ENCODE assay signal across 20 mouse cellular contexts in the genomic region with DNA sequence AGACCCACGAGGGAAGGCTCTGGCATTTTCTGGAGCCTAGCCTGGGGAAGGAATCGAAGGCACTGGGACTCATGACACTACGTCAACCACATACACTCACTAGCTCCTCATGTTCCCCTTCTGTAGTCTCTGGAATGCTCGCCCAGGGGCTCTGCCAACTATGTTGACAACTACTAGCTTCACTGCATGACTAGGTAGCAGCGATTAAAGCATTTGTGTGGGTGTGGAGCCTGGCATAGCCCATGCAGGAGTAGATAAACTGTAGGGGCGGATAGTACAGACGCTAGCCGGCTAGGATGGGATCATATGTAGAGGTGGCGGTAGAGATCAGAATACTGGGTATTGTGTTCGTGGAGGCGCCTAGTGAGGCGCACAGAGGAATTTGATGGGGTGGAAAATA. TPM values are rescaled to one million over a fixed set of nuclear protein-coding genes. Genes with fewer than 3 reads are reported as not detected.
DNase-seq lines count a peak whose midpoint lies in the region; ATAC-seq and TF ChIP-seq lines count a peak whose summit lies in the region.
"Had no signal": no experiment of that assay in that cellular context is flagged by ENCODE, and none has a peak within 500 bp of the region (broad histone marks: within the 10 kb centered on the region; RNA-seq: fewer than 3 reads in every experiment).

No protein-coding gene starts in this region.

- no peak overlapping the region for H3K4me3 ChIP-seq in forebrain, postnatal 0 days (ENCODE audit: low read depth, low read length)
- H3K4me3 ChIP-seq in forebrain, embryonic 13.5 days, result no peak overlapping the region
- no peak overlapping the region for H3K4me3 ChIP-seq in liver, embryonic 14.5 days (ENCODE audit: insufficient read depth in 1 of 2, low read depth in 2 of 2, low read length in 2 of 2)
- no peak overlapping the region for H3K4me3 ChIP-seq in liver, embryonic 12.5 days
- H3K4me3 ChIP-seq in MEL (ENCODE audit: control insufficient read depth in 1 of 2, insufficient read depth in 1 of 2, low read depth in 2 of 2, low read length in 2 of 2), result peak overlapping the region in 1 of 2 experiments; percentile 22; a peak in 3 of 4 replicates
- H3K4me3 ChIP-seq: embryonic facial prominence, embryonic 12.5 days; heart, embryonic 13.5 days; hindbrain, embryonic 15.5 days; limb, embryonic 15.5 days; lung, embryonic 15.5 days; neural tube, embryonic 13.5 days had no signal

- 0 out of 2 replicates have a peak, but pooled peaks have one; percentile 32 for ATAC-seq in forebrain, postnatal 0 days
- no peak for ATAC-seq in forebrain, embryonic 13.5 days
- ATAC-seq in liver, embryonic 14.5 days (ENCODE audit: insufficient read depth), result 0 out of 2 replicates have a peak, but pooled peaks have one; percentile 35
- ATAC-seq in liver, embryonic 12.5 days, result no peak
- ATAC-seq: intestine, embryonic 16.5 days had no signal

- no peaks in the 10 kb centered on the region for H3K36me3 ChIP-seq in forebrain, postnatal 0 days (ENCODE audit: insufficient read depth)
- H3K36me3 ChIP-seq in forebrain, embryonic 13.5 days (ENCODE audit: poor library complexity, severe bottlenecking), result no peaks in the 10 kb centered on the region
- H3K36me3 ChIP-seq in liver, embryonic 14.5 days (replicated peaks; ENCODE audit: control insufficient read depth, insufficient read depth, low read depth), result no peaks in the 10 kb centered on the region
- H3K36me3 ChIP-seq in liver, embryonic 12.5 days, result no peaks in the 10 kb centered on the region
- peaks cover 0 to 31% of the 10 kb centered on the region in 2 experiments; a peak in 2 of 4 replicates for H3K36me3 ChIP-seq in MEL (ENCODE audit: control insufficient read depth in 1 of 2, insufficient read depth in 2 of 2, low read length in 2 of 2)
- H3K36me3 ChIP-seq: embryonic facial prominence, embryonic 12.5 days; G1E; heart, embryonic 13.5 days; hindbrain, embryonic 15.5 days; limb, embryonic 15.5 days; lung, embryonic 15.5 days; neural tube, embryonic 13.5 days had no signal

- no peaks in the 10 kb centered on the region for H3K9me3 ChIP-seq in forebrain, postnatal 0 days (ENCODE audit: low read length)
- H3K9me3 ChIP-seq in forebrain, embryonic 13.5 days (replicated peaks), result no peaks in the 10 kb centered on the region
- no peaks in the 10 kb centered on the region for H3K9me3 ChIP-seq in liver, embryonic 14.5 days (ENCODE audit: control insufficient read depth, low read length)
- no peaks in the 10 kb centered on the region for H3K9me3 ChIP-seq in liver, embryonic 12.5 days (replicated peaks)
- no peaks in the 10 kb centered on the region for H3K9me3 ChIP-seq in MEL (replicated peaks; ENCODE audit: insufficient read depth, low read length)
- H3K9me3 ChIP-seq: embryonic facial prominence, embryonic 12.5 days; G1E; heart, embryonic 13.5 days; hindbrain, embryonic 15.5 days; limb, embryonic 15.5 days; lung, embryonic 15.5 days; neural tube, embryonic 13.5 days had no signal

- no peak overlapping the region for H3K27ac ChIP-seq in forebrain, postnatal 0 days (ENCODE audit: low read depth, low read length)
- H3K27ac ChIP-seq in forebrain, embryonic 13.5 days, result no peak overlapping the region
- no peak overlapping the region for H3K27ac ChIP-seq in liver, embryonic 14.5 days
- no peak overlapping the region for H3K27ac ChIP-seq in liver, embryonic 12.5 days
- H3K27ac ChIP-seq in MEL (ENCODE audit: control insufficient read depth, low read depth, low read length), result peak overlapping the region; percentile 73
- H3K27ac ChIP-seq: embryonic facial prominence, embryonic 12.5 days; heart, embryonic 13.5 days; hindbrain, embryonic 15.5 days; limb, embryonic 15.5 days; lung, embryonic 15.5 days; macrophage; neural tube, embryonic 13.5 days had no signal

- TF ChIP-seq POLR2A in MEL (IDR thresholded peaks at IDR 0.05; ENCODE audit: control insufficient read depth in 1 of 2, insufficient read depth in 1 of 2, low read depth in 1 of 2, low read length in 2 of 2, poor library complexity in 1 of 2), result no peak

- no peak for TF ChIP-seq EP300 in liver, embryonic 14.5 days (IDR thresholded peaks at IDR 0.05; ENCODE audit: low read depth)
- TF ChIP-seq EP300 in MEL (IDR thresholded peaks at IDR 0.05; ENCODE audit: low read depth in 1 of 2, low read length in 2 of 2), result peak in 1 of 2 experiments; percentile 73; a peak in 2 of 4 replicates

- no peak for DNase-seq in forebrain, postnatal 0 days
- no peak for DNase-seq in liver, embryonic 14.5 days (ENCODE audit: low read depth in 3 of 3, low spot score in 3 of 3)
- peak; percentile 74 for DNase-seq in MEL (ENCODE audit: low read depth, low spot score)
- peak; percentile 48 for DNase-seq in layer of hippocampus, adult 8-10 months (ENCODE audit: low spot score in 2 of 2)
- DNase-seq in cerebellum, adult 18-20 months, result no peak
- DNase-seq in heart, postnatal 4 days, result no peak
- DNase-seq: adrenal gland, adult 2 months; cerebellum, adult 9-11 months; midbrain, embryonic 14.5 days had no signal

- H3K9ac ChIP-seq in forebrain, postnatal 0 days, result no peak overlapping the region
- H3K9ac ChIP-seq in forebrain, embryonic 13.5 days, result no peak overlapping the region
- H3K9ac ChIP-seq in liver, embryonic 14.5 days (replicated peaks), result no peak overlapping the region
- no peak overlapping the region for H3K9ac ChIP-seq in liver, embryonic 12.5 days
- 0 out of 2 replicates have a peak overlapping the region, but pooled peaks have one; percentile 2 for H3K9ac ChIP-seq in MEL (ENCODE audit: control insufficient read depth, low read depth, low read length, poor library complexity, severe bottlenecking)
- H3K9ac ChIP-seq: embryonic facial prominence, embryonic 12.5 days; heart, embryonic 13.5 days; hindbrain, embryonic 15.5 days; limb, embryonic 15.5 days; lung, embryonic 15.5 days; neural tube, embryonic 13.5 days had no signal

- no peaks in the 10 kb centered on the region for H3K27me3 ChIP-seq in forebrain, postnatal 0 days (ENCODE audit: insufficient read depth, low read length)
- no peaks in the 10 kb centered on the region for H3K27me3 ChIP-seq in forebrain, embryonic 13.5 days
- H3K27me3 ChIP-seq in liver, embryonic 14.5 days (ENCODE audit: control insufficient read depth, insufficient read depth, low read length), result peaks cover 5% of the 10 kb centered on the region; the same call in 1 of the 2 replicates
- H3K27me3 ChIP-seq in liver, embryonic 12.5 days (replicated peaks), result peaks cover 21% of the 10 kb centered on the region
- H3K27me3 ChIP-seq in MEL (ENCODE audit: control insufficient read depth in 1 of 2, insufficient read depth in 2 of 2, low read length in 2 of 2), result no peaks in the 10 kb centered on the region
- H3K27me3 ChIP-seq: heart, embryonic 13.5 days; hindbrain, embryonic 15.5 days; limb, embryonic 15.5 days; lung, embryonic 15.5 days had no signal

- H3K79me2 ChIP-seq in MEL (ENCODE audit: control insufficient read depth, insufficient read depth, low read length, poor library complexity), result no peaks in the 10 kb centered on the region

- no peak for TF ChIP-seq CTCF in forebrain, postnatal 0 days (IDR thresholded peaks at IDR 0.05; ENCODE audit: low read depth)
- TF ChIP-seq CTCF in liver, embryonic 14.5 days (IDR thresholded peaks at IDR 0.05; ENCODE audit: low read depth), result no peak
- TF ChIP-seq CTCF in MEL (IDR thresholded peaks at IDR 0.05 in 2 of 3, conservative IDR thresholded peaks at IDR 0.05 in 1 of 3; ENCODE audit: control insufficient read depth in 1 of 3, insufficient read depth in 1 of 3, low read depth in 2 of 3, low read length in 3 of 3, poor library complexity in 1 of 3, severe bottlenecking in 1 of 3), result no peak; a peak in 1 of 6 replicates

- 87% methylated on average over 12 of the region's 12 CpGs for WGBS in forebrain, postnatal 0 days
- WGBS in forebrain, embryonic 13.5 days, result 91% methylated on average over 12 of the region's 12 CpGs
- 66% methylated on average over 12 of the region's 12 CpGs for WGBS in liver, embryonic 14.5 days (ENCODE audit: insufficient replicate concordance)
- WGBS in liver, embryonic 12.5 days (ENCODE audit: insufficient replicate concordance), result 76% methylated on average over 12 of the region's 12 CpGs

- H3K4me2 ChIP-seq in forebrain, postnatal 0 days (ENCODE audit: low read depth), result no peak overlapping the region
- H3K4me2 ChIP-seq in forebrain, embryonic 13.5 days, result no peak overlapping the region
- no peak overlapping the region for H3K4me2 ChIP-seq in liver, embryonic 14.5 days (ENCODE audit: low read depth)
- no peak overlapping the region for H3K4me2 ChIP-seq in liver, embryonic 12.5 days
- H3K4me2 ChIP-seq: embryonic facial prominence, embryonic 12.5 days; heart, embryonic 13.5 days; hindbrain, embryonic 15.5 days; limb, embryonic 15.5 days; lung, embryonic 15.5 days; neural tube, embryonic 13.5 days had no signal

- peaks cover 9% of the 10 kb centered on the region; the same call in 1 of the 2 replicates for H3K4me1 ChIP-seq in forebrain, postnatal 0 days (ENCODE audit: insufficient read depth)
- H3K4me1 ChIP-seq in forebrain, embryonic 13.5 days, result peaks cover 12% of the 10 kb centered on the region
- H3K4me1 ChIP-seq in liver, embryonic 14.5 days (replicated peaks; ENCODE audit: control insufficient read depth in 2 of 2, insufficient read depth in 2 of 2, low read length in 1 of 2), result peaks cover 0 to 15% of the 10 kb centered on the region in 2 experiments; a peak in 3 of 4 replicates
- peaks cover 30% of the 10 kb centered on the region for H3K4me1 ChIP-seq in liver, embryonic 12.5 days
- peaks cover 13 to 37% of the 10 kb centered on the region in 2 experiments for H3K4me1 ChIP-seq in MEL (ENCODE audit: control insufficient read depth in 1 of 2, insufficient read depth in 2 of 2, low read length in 2 of 2)

- TF ChIP-seq RAD21 in MEL (IDR thresholded peaks at IDR 0.05; ENCODE audit: low read depth, low read length), result no peak

RNA-seq across cellular contexts. Expression of a gene that starts 45.5 kb away (rescaled TPM):
- total RNA-seq in forebrain, postnatal 0 days (2014; rRNA removed), result 0.38 and 0.90 TPM in 2 replicates
- 0.35 and 0.84 TPM in 2 replicates for polyA plus RNA-seq in forebrain, postnatal 0 days (2015; fragmentation: Nextera tagmentation; extraction: Ambion mirVana)
- polyA plus RNA-seq in forebrain, embryonic 13.5 days (2015; fragmentation: Nextera tagmentation; extraction: Ambion mirVana), result 0.54 and 0.70 TPM in 2 replicates
- 2.7 and 2.9 TPM in 2 replicates for polyA plus RNA-seq in liver, embryonic 14.5 days (2012; rRNA removed)
- polyA plus RNA-seq in liver, embryonic 14.5 days (2014; fragmentation: Nextera tagmentation; extraction: Ambion mirVana), result 9.2 and 9.9 TPM in 2 replicates
- polyA plus RNA-seq in liver, embryonic 12.5 days (2016; fragmentation: Nextera tagmentation; extraction: Ambion mirVana), result 15.7 and 17.8 TPM in 2 replicates
- 1.4 and 1.5 TPM in 2 replicates for total RNA-seq in MEL (2012; rRNA removed)
- 1 to 10 TPM in 1 of 2 experiments, not detected in 1; 3.1 TPM for polyA plus RNA-seq in MEL (2012; ENCODE audit: insufficient read depth in 1 of 2, insufficient read length in 2 of 2, low read depth in 1 of 2, low replicate concordance in 2 of 2, missing spikeins in 1 of 2)
- total RNA-seq in layer of hippocampus, adult 8-10 months (2022), result 1 to 10 TPM; 5.8 to 9.7 (median 8.1) TPM
- 1 to 10 TPM; 9.8 TPM for total RNA-seq in heart, postnatal 4 days (2021)
- polyA plus RNA-seq: G1E had no signal

RNA-seq across cellular contexts. Expression of a gene that starts 54.0 kb away (rescaled TPM):
- 0.77 and 1.8 TPM in 2 replicates for total RNA-seq in forebrain, postnatal 0 days (2014; rRNA removed)
- polyA plus RNA-seq in forebrain, postnatal 0 days (2015; fragmentation: Nextera tagmentation; extraction: Ambion mirVana), result 0.50 and 0.76 TPM in 2 replicates
- polyA plus RNA-seq in forebrain, embryonic 13.5 days (2015; fragmentation: Nextera tagmentation; extraction: Ambion mirVana), result 0.65 and 0.85 TPM in 2 replicates
- 0.80 and 0.91 TPM in 2 replicates for polyA plus RNA-seq in liver, embryonic 14.5 days (2012; rRNA removed)
- 0.52 and 0.91 TPM in 2 replicates for polyA plus RNA-seq in liver, embryonic 14.5 days (2014; fragmentation: Nextera tagmentation; extraction: Ambion mirVana)
- polyA plus RNA-seq in liver, embryonic 12.5 days (2016; fragmentation: Nextera tagmentation; extraction: Ambion mirVana), result 1.8 and 2.2 TPM in 2 replicates
- total RNA-seq in MEL (2012; rRNA removed), result 0.07 and 0.08 TPM in 2 replicates
- polyA plus RNA-seq in MEL (2012; ENCODE audit: insufficient read depth in 1 of 2, insufficient read length in 2 of 2, low read depth in 1 of 2, low replicate concordance in 2 of 2, missing spikeins in 1 of 2), result under 1 TPM in 1 of 2 experiments, not detected in 1; 0.04 TPM
- 1 to 10 TPM in 2 of 4 experiments, under 1 TPM in 2; 0.31 to 2.0 (median 1.2) TPM for total RNA-seq in layer of hippocampus, adult 8-10 months (2022)
- total RNA-seq in heart, postnatal 4 days (2021), result 1 to 10 TPM; 6.2 to 6.8 TPM

Comparison
In these comparisons a context has a peak if more than half of its experiments do, and no peak if none do; other contexts are left out.
1. ATAC-seq: peak in forebrain, postnatal 0 days (single experiment) and liver, embryonic 14.5 days (single experiment); none in forebrain, embryonic 13.5 days (single experiment) and liver, embryonic 12.5 days (single experiment).
2. DNase-seq: peak in MEL (single experiment) and layer of hippocampus, adult 8-10 months (2 of 2); none in forebrain, postnatal 0 days (single experiment), liver, embryonic 14.5 days (0 of 3), cerebellum, adult 18-20 months (0 of 2) and heart, postnatal 4 days (single experiment).